Mouse (Mus musculus) limb, embryonic 11.5 days (tissue): ENCODE measurements around the gene Gucd1. TPM values are rescaled to one million over a fixed set of nuclear protein-coding genes. Genes with fewer than 3 reads are reported as not detected.

Experiments
- ATAC-seq: fragments of 200-750 bp; cut with Nextera tagmentation; 2 replicates; pipeline ENCODE4 v1.8.0; 2017; ENCODE audit warnings: low read depth; ENCODE audit not compliant: insufficient number of reproducible peaks, low FRiP score, low TSS enrichment
- DNase-seq: peaks from one replicate; pipeline ENCODE4 v3.0.0-alpha.2; 2015; ENCODE audit warnings: low spot score
- H3K27ac ChIP-seq: fragments of 300-500 bp; sonication (generic); replicated peaks from 2 replicates; pipeline ENCODE4 v1.5.1; 2014; ENCODE audit warnings: low read depth, mild to moderate bottlenecking, low read length
- H3K27me3 ChIP-seq: fragments of 300-500 bp; sonication (generic); 2 replicates; pipeline ENCODE4 v1.6.1; 2014; ENCODE audit warnings: mild to moderate bottlenecking, low read length, mixed read lengths; ENCODE audit not compliant: control insufficient read depth, insufficient read depth
- H3K36me3 ChIP-seq: fragments of 300-500 bp; sonication (generic); 2 replicates; pipeline ENCODE4 v1.6.1; 2014; ENCODE audit warnings: mild to moderate bottlenecking, low read length, moderate library complexity, mixed read lengths; ENCODE audit not compliant: control insufficient read depth, insufficient read depth
- H3K4me1 ChIP-seq: fragments of 300-500 bp; sonication (generic); 2 replicates; pipeline ENCODE4 v1.6.1; 2014; ENCODE audit warnings: low read length, mixed read lengths; ENCODE audit not compliant: control insufficient read depth, insufficient read depth
- H3K4me2 ChIP-seq: fragments of 300-500 bp; sonication (generic); 2 replicates; pipeline ENCODE4 v1.6.1; 2014; ENCODE audit warnings: low read depth, mild to moderate bottlenecking, moderate library complexity; ENCODE audit not compliant: severe bottlenecking
- H3K4me3 ChIP-seq: fragments of 300-500 bp; sonication (generic); 2 replicates; pipeline ENCODE4 v1.5.1; 2014; ENCODE audit warnings: low read depth, low read length
- H3K9ac ChIP-seq: fragments of 300-500 bp; sonication (generic); 2 replicates; pipeline ENCODE4 v1.6.1; 2014; ENCODE audit warnings: mild to moderate bottlenecking, low read length
- H3K9me3 ChIP-seq: fragments of 300-500 bp; sonication (generic); 2 replicates; pipeline ENCODE4 v1.6.1; 2016; ENCODE audit warnings: low read length; ENCODE audit not compliant: control insufficient read depth
- WGBS: fragments of 180-500 bp; shearing (Covaris S2); extraction: QIAGEN DNeasy Blood & Tissue Kit; methylation state at CpG from one replicate; pipeline ENCODE4 v1.1.7; 2014; 5-methylcytosine and 5-hydroxymethylcytosine counted together
- polyA plus RNA-seq: library from polyadenylated mRNA; unstranded; fragments of >200 nt; fragmentation: Nextera tagmentation; extraction: Ambion mirVana; gene quantifications from 2 replicates; pipeline ENCODE4 v1.2.1, GENCODE M21; 2014

The Gucd1 gene
- polyA plus RNA-seq, 1 experiment from 2014 or later: 36.1 TPM

DNA sequence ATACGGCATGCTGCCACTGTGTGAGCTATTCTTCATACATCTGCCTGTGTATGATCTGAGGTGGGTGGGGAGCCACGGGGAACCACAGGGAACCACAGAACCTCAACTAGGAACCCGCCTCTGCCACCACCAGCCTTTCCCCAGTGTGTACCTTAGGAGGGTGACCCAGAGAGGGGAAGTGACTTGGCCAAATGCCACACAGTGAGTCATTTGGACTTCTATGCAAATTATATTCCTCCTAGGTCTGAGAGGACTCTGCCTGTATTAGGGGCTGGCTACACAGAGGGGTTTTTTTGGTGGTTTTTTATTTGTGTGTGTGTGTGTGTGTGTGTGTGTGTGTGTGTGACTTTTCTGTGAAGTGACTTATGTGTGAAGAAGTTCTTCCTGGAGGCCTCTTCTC lies 191.2 kb downstream of the Gucd1 start:
- no peak for DNase-seq
- no peak overlapping the region for H3K4me3 ChIP-seq
- H3K4me2 ChIP-seq: no peak overlapping the region
- H3K9ac ChIP-seq: no peak overlapping the region
- H3K4me1 ChIP-seq: no peaks in the 10 kb centered on the region
- no peaks in the 10 kb centered on the region for H3K27me3 ChIP-seq
- H3K36me3 ChIP-seq: no peaks in the 10 kb centered on the region
- 75% methylated on average over 3 of the region's 3 CpGs for WGBS
- H3K27ac ChIP-seq: no peak overlapping the region
- no peaks in the 10 kb centered on the region for H3K9me3 ChIP-seq
- ATAC-seq: no peak

DNA sequence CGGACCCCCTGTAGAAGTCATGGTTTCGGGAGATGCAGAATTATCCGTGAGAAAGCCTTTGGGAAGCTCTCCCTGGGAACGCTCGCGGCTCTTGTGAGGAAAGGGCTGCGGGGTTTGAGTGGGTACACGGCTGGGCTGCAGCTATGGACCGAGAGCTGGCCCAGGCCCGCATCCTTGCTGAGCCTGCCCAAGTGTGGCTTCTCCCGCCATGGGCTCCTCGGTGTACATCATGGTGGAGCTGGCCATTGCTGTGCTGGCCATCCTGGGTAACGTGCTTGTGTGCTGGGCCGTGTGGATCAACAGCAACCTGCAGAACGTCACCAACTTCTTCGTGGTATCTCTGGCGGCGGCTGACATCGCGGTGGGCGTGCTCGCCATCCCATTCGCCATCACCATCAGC lies 192.0 kb downstream of the Gucd1 start:
- WGBS: 94% methylated on average over 23 of the region's 23 CpGs
- ATAC-seq (no peak), DNase-seq (no peak)
- Histone ChIP-seq H3K36me3 (no peaks in the 10 kb centered on the region), H3K4me1 (no peaks in the 10 kb centered on the region), H3K9ac (no peak overlapping the region), H3K4me3 (no peak overlapping the region), H3K9me3 (no peaks in the 10 kb centered on the region), H3K27ac (no peak overlapping the region), H3K27me3 (no peaks in the 10 kb centered on the region), H3K4me2 (no peak overlapping the region)

DNA sequence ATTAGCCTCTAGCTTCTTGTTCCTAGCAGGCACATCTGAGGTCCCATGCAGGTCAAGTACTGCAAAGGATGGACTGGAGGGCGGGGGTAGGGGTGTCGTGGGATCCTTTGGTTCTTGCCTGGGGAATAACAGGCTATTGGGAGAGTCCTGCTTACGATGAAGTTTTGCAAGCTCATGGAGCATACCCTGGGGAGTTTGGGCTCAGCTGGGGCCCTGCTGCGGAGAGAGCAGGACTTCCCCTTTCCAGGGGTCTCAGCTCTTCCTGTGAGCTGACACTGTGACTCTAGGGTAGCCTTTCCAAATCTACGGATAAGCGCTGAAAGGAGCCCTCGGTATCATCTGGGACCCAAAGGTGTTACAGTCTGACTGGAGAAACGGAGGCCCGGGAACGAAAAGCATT lies 193.4 kb downstream of the Gucd1 start:
- no peaks in the 10 kb centered on the region for H3K4me1 ChIP-seq
- no peak for ATAC-seq
- WGBS: 79% methylated on average over 10 of the region's 10 CpGs
- DNase-seq: no peak
- no peak overlapping the region for H3K9ac ChIP-seq
- no peaks in the 10 kb centered on the region for H3K9me3 ChIP-seq
- no peak overlapping the region for H3K4me2 ChIP-seq
- no peak overlapping the region for H3K4me3 ChIP-seq
- H3K27ac ChIP-seq: no peak overlapping the region
- no peaks in the 10 kb centered on the region for H3K36me3 ChIP-seq
- H3K27me3 ChIP-seq: no peaks in the 10 kb centered on the region

DNA sequence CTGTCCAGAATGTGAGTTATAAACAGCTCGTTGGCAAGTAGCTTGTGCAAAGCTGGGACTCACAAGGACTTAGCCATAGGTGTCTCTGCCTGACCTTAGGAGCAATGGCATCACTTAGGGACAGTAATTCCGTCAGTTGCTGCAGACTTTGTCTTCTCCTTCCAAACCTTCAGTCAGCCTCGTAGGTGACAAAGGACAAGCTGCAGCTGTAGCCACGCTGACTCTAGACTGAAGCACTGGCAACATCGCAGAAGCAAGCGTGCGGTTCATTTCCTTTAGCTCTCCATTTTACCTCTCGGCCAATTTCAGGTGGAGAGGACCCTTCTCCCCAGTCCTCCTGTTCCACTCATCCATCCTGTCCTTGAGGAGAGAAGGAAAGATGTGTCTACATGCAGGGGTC lies 193.8 kb downstream of the Gucd1 start:
- Histone ChIP-seq H3K9me3 (no peaks in the 10 kb centered on the region), H3K4me2 (no peak overlapping the region), H3K4me1 (no peaks in the 10 kb centered on the region), H3K9ac (no peak overlapping the region), H3K27me3 (peaks cover 2% of the 10 kb centered on the region; the same call in 1 of the 2 replicates), H3K4me3 (no peak overlapping the region), H3K27ac (no peak overlapping the region), H3K36me3 (no peaks in the 10 kb centered on the region)
- 88% methylated on average over 8 of the region's 8 CpGs for WGBS
- ATAC-seq (no peak), DNase-seq (no peak)

DNA sequence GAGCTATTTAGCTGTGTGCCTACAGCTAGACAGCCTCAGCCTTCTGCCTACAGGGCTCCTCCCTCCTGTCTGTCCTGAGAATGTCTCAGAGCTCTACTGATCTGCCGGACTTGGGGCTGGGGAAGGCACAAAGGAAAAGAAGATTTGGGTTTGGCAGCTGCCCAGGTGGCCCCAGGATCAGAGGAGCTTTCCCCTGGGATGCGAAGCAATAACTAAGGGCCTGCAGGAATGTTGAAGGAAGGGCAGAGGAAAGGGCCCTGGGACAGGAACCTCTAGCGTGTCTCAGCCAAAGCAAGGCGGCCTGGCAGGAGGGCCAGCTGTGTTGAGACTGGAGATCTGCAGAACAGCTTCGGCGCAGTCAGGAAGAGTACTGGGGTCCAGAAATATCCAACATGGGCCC lies 194.8 kb downstream of the Gucd1 start:
- Histone ChIP-seq H3K4me3 (no peak overlapping the region), H3K9me3 (no peaks in the 10 kb centered on the region), H3K27me3 (peaks cover 11% of the 10 kb centered on the region), H3K4me2 (no peak overlapping the region), H3K9ac (no peak overlapping the region), H3K27ac (no peak overlapping the region), H3K36me3 (no peaks in the 10 kb centered on the region), H3K4me1 (no peaks in the 10 kb centered on the region)
- no peak for DNase-seq
- WGBS: 65% methylated on average over 6 of the region's 6 CpGs
- no peak for ATAC-seq

DNA sequence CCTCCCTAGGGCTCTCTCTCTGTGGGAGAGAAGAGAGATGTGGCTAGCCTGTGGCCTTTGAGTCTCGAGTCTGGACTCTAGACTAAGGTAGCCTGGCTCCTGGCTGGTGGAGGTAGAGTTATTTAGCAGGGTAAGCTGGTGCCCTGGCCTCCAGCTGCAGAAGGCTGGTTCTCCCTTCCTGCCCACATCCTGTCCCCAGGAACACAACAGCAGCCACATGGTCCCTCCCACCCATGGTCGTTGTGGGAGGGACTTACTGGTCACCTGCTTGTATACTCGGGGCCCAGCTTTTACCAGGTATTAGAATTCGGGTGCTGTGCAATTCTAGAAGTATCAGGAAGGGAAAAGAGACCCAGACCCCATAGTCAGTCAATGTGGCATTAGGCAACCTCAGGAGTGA lies 197.5 kb downstream of the Gucd1 start:
- Histone ChIP-seq H3K27me3 (peaks cover 32% of the 10 kb centered on the region), H3K9me3 (no peaks in the 10 kb centered on the region), H3K27ac (no peak overlapping the region), H3K4me2 (no peak overlapping the region), H3K36me3 (no peaks in the 10 kb centered on the region), H3K4me3 (no peak overlapping the region), H3K4me1 (no peaks in the 10 kb centered on the region), H3K9ac (no peak overlapping the region)
- WGBS: 70% methylated on average over 4 of the region's 4 CpGs
- no peak for ATAC-seq
- DNase-seq: no peak

DNA sequence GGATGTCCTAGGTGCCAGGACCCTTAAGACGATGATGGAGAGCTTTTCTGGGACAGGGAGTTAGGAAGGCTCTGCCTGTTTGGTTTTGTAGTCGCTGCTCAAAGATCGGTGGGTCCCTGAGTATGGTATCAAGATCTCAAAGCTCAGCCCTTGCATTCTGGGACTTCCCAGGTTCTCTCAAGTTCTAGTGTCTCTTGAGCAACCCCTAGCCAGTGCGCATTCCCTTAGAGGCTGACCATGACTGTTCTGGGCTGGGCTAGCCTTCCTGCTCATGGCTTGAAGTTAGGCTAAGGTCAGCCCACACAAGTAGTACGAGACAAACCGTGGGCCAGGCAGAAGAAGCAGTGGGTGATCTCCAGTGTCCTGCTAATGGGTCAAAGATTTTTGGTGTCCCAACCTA lies 199.6 kb downstream of the Gucd1 start:
- 80% methylated on average over 6 of the region's 6 CpGs for WGBS
- no peaks in the 10 kb centered on the region for H3K36me3 ChIP-seq
- no peak overlapping the region for H3K4me3 ChIP-seq
- no peaks in the 10 kb centered on the region for H3K9me3 ChIP-seq
- peaks cover 32% of the 10 kb centered on the region for H3K27me3 ChIP-seq
- H3K4me1 ChIP-seq: no peaks in the 10 kb centered on the region
- ATAC-seq (no peak), DNase-seq (no peak)
- H3K4me2 ChIP-seq: no peak overlapping the region
- H3K9ac ChIP-seq: no peak overlapping the region
- H3K27ac ChIP-seq: no peak overlapping the region

DNA sequence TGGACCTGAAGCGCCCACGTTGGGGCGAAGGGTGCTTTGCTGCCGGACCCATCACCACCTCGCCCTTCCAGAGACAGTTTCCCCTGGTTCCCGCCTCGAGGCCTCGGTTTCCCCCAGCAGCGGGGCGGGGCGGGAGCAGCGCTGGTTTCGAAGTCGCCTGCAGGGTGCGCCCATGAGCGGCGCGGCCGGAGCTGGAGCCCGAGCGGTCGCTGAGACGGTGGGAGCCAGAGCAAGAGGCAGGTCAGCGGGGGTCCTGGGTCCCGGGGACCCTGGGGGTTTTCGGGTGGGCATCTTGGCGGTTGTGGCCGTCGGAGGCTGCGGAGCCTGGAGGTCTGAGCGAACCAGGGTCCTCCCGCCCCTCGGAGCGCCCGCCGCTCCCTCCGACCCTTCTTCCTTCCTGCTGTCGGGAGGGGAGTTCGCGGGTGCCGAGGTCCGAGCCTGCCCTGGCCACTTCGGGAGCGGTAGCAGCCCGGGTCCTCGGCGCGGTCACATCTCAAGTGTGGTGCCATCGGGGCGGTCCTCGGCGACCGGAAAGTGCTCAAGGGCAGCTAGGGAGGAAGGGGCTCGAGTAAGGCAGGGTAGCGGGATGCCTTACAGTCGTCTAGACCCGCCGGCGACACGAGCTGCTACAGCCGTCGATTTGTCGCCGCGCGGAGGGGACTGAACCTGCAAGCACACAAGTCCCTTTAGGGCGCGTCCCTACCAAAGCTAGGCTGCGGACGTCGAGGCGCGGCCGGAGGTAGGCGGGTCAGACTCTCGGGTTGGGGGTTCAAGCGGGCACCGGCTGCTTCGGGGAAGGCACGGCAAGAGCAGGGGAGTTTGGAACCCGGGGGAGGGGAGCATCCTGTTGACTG lies 200.6 kb downstream of the Gucd1 start:
- ATAC-seq (no peak; the same call in 1 of the 2 replicates), DNase-seq (peak; percentile 79)
- no peaks in the 10 kb centered on the region for H3K36me3 ChIP-seq
- WGBS: 1% methylated on average over 67 of the region's 81 CpGs
- H3K4me3 ChIP-seq: peak overlapping the region; percentile 38
- peak overlapping the region; percentile 35 for H3K9ac ChIP-seq
- no peaks in the 10 kb centered on the region for H3K4me1 ChIP-seq
- no peak overlapping the region for H3K27ac ChIP-seq
- peak overlapping the region; percentile 60 for H3K4me2 ChIP-seq
- H3K27me3 ChIP-seq: peaks cover 32% of the 10 kb centered on the region
- H3K9me3 ChIP-seq: no peaks in the 10 kb centered on the region

DNA sequence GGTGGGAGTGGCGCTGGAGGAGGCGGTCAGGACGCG lies 201.1 kb downstream of the Gucd1 start, which contains the start of gene Adora2a:
Gene Adora2a, plus strand, starts transcription at position 6 of the 36 bp plus-strand sequence.
- peaks cover 32% of the 10 kb centered on the region for H3K27me3 ChIP-seq
- no peaks in the 10 kb centered on the region for H3K4me1 ChIP-seq
- 0% methylated on average over 2 of the region's 4 CpGs for WGBS

More for the DNA sequence above, 201.1 kb downstream of the Gucd1 start, which contains the start of gene Adora2a:
- H3K27ac ChIP-seq: no peak within 1 kb of the TSS
- H3K9ac ChIP-seq: peak within 1 kb of the TSS; percentile 35
- no peaks in the 10 kb centered on the region for H3K9me3 ChIP-seq
- H3K36me3 ChIP-seq: peaks cover under 1% of the 10 kb centered on the region; the same call in 1 of the 2 replicates
- DNase-seq (no peak), ATAC-seq (no peak)
- H3K4me3 ChIP-seq: peak within 1 kb of the TSS; percentile 38
- H3K4me2 ChIP-seq: peak within 1 kb of the TSS; percentile 60
